Mouse (Mus musculus) olfactory bulb, adult 2 months (tissue): ENCODE results near the gene Pkd1l1.

Source experiments
- CTCF ChIP-seq: fragments of 200-500 bp; IDR thresholded peaks from 2 replicates; pipeline ENCODE4 v1.5.1; 2012; ENCODE audit warnings: low read depth, mild to moderate bottlenecking, low read length, moderate library complexity; ENCODE audit not compliant: insufficient read depth
- POLR2A ChIP-seq: fragments of 200-500 bp; IDR thresholded peaks from 2 replicates; pipeline ENCODE4 v1.6.1; 2012; ENCODE audit warnings: mild to moderate bottlenecking, low read depth, low read length, moderate library complexity; ENCODE audit not compliant: insufficient read depth

DNA sequence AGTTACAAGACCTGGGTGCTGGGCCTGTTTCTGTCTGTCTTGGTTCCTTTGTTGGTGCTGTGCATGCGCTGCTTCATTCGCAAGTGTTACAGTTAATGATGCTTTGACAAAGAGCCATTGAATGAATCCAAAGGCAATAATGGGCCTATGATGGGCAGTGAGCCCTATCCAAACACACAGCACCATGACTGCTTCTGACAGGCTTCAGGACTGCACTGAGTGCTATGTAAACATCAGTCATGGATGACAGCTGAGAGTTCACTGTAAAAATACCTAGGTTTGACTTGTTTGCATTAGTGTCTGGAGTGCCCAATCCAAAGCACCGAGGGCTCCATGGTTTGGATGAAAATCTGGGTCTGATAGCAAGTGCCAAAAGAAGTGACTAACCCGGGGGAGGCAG is 138.9 kb downstream of the Pkd1l1 start:
- TF ChIP-seq POLR2A = no peak
- no peak for TF ChIP-seq CTCF
